Mouse (Mus musculus) stomach, postnatal 0 days (tissue): ENCODE results near the gene Rplp1.

Experiments
- CTCF ChIP-seq: IDR thresholded peaks from 2 replicates; pipeline ENCODE4 v1.5.1; 2016; ENCODE audit warnings: antibody characterized with exemption, low read depth, mild to moderate bottlenecking, moderate library complexity
- EP300 ChIP-seq: optimal IDR thresholded peaks from 2 replicates; pipeline ENCODE3; 2016; ENCODE audit warnings: antibody characterized with exemption

DNA sequence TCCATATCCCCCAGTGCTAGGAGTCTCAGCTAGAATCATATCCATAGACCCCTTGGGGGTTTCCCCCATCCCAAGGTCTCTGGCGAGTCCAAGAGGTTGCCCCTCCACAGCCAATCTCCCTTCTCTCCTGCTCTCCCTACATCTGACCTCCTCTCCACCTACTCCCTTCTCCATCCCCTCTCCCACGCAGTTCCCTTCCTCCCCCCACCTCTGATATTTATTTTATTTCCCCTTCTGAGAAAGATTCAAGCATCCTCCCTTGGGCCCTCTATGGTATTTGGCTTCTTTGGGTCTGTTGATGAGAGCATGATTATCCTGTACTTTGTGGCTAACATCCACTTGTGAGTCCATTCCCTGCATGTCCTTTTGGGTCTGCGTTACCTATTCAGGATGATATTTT, 6.0 kb downstream of the Rplp1 start:
- no peak for TF ChIP-seq CTCF
- no peak for TF ChIP-seq EP300
